8 mouse cellular contexts compared by ENCODE assay signal in the genomic region with DNA sequence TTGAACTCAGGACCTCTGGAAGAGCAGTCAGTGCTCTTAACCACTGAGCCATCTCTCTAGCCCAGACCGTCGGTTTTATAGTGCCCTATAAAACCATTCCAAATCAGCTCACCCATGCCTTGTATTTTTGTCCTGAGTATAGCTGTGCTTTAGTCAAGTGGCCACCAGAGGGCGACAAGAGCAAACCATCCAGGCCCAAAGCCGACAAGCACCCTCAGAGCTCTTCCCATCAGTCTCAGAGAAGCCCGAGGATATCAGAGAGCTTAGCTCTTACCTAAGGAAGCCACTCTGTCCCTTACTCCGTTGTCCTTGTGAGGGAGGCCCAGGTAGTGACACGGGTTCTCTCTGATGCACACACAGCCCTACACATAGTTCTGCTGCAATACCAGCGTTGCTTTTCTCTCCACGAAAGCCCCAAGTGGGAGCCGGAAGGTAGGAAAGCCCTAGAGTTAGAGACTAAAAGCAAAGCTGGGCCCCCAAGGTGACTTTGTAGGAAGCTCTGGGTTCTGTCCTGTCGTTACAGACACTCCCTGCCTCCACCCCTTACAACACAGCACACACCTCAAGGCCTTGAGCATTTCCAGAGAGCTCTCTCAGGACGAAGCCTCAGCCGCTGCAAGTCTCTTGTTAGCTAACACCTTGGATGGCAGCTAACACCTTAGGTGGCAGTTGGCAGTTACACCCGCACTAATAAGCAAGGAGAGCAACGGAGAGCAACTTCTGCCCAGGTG. TPM values are rescaled to one million over a fixed set of nuclear protein-coding genes. Genes with fewer than 3 reads are reported as not detected.
DNase-seq lines count a peak whose midpoint lies in the region; ATAC-seq and TF ChIP-seq lines count a peak whose summit lies in the region.

No protein-coding gene starts in this region.

- no peaks in the 10 kb centered on the region for H3K4me1 ChIP-seq in intestine, postnatal 0 days (replicated peaks; ENCODE audit: control insufficient read depth, insufficient read depth, low read length)
- H3K4me1 ChIP-seq in midbrain, embryonic 13.5 days (replicated peaks), result peaks cover 7% of the 10 kb centered on the region
- H3K4me1 ChIP-seq in stomach, embryonic 15.5 days, result 0 out of 2 replicates have a peak, but pooled peaks cover 3% of the 10 kb centered on the region

- no peaks in the 10 kb centered on the region for H3K36me3 ChIP-seq in intestine, postnatal 0 days (ENCODE audit: control insufficient read depth, insufficient read depth)
- H3K36me3 ChIP-seq in midbrain, embryonic 13.5 days, result no peaks in the 10 kb centered on the region
- H3K36me3 ChIP-seq in stomach, embryonic 15.5 days, result no peaks in the 10 kb centered on the region

- H3K4me2 ChIP-seq in intestine, postnatal 0 days (replicated peaks; ENCODE audit: low read depth), result no peak overlapping the region
- H3K4me2 ChIP-seq in midbrain, embryonic 13.5 days (replicated peaks), result no peak overlapping the region
- no peak overlapping the region for H3K4me2 ChIP-seq in stomach, embryonic 15.5 days

- peak; percentile 44 for DNase-seq in 3134 (ENCODE audit: extremely low read depth, insufficient read length, low spot score)
- DNase-seq in T-cell, adult 2 months (ENCODE audit: low spot score), result peak; percentile 20
- peak; percentile 54 to 61 for DNase-seq in gastrocnemius, postnatal 36 days
- DNase-seq in left cerebral cortex, postnatal 4 days, result peak; percentile 82

- intact Hi-C loops in gastrocnemius, postnatal 36 days (cut with DNase I), result loop anchor here (2.0 kb wide), 1 partner anchor 13 kb away; no protein-coding TSS in a partner anchor
- intact Hi-C loops in left cerebral cortex, postnatal 4 days (cut with DNase I), result no loop called here

- H3K27ac ChIP-seq in intestine, postnatal 0 days (ENCODE audit: low read depth, low read length), result no peak overlapping the region
- H3K27ac ChIP-seq in midbrain, embryonic 13.5 days, result no peak overlapping the region
- no peak overlapping the region for H3K27ac ChIP-seq in stomach, embryonic 15.5 days

- TF ChIP-seq CTCF in intestine, postnatal 0 days (IDR thresholded peaks at IDR 0.05; ENCODE audit: low read depth), result peak; percentile 96

- 25% methylated on average over 15 of the region's 15 CpGs for WGBS in intestine, postnatal 0 days
- WGBS in midbrain, embryonic 13.5 days, result 26% methylated on average over 15 of the region's 15 CpGs
- 20% methylated on average over 15 of the region's 15 CpGs for WGBS in stomach, embryonic 15.5 days

- no peak overlapping the region for H3K4me3 ChIP-seq in intestine, postnatal 0 days (ENCODE audit: low read depth, low read length)
- H3K4me3 ChIP-seq in midbrain, embryonic 13.5 days (replicated peaks), result no peak overlapping the region
- no peak overlapping the region for H3K4me3 ChIP-seq in stomach, embryonic 15.5 days (replicated peaks)

- no peaks in the 10 kb centered on the region for H3K9me3 ChIP-seq in intestine, postnatal 0 days (ENCODE audit: control insufficient read depth)
- no peaks in the 10 kb centered on the region for H3K9me3 ChIP-seq in midbrain, embryonic 13.5 days
- no peaks in the 10 kb centered on the region for H3K9me3 ChIP-seq in stomach, embryonic 15.5 days

- H3K9ac ChIP-seq in intestine, postnatal 0 days (ENCODE audit: low read depth, low read length), result no peak overlapping the region
- H3K9ac ChIP-seq in midbrain, embryonic 13.5 days (replicated peaks), result no peak overlapping the region; the same call in 1 of the 2 replicates
- H3K9ac ChIP-seq in stomach, embryonic 15.5 days, result no peak overlapping the region

- ATAC-seq in common myeloid progenitor, adult 5-6 weeks (replicated peaks; ENCODE audit: low read depth, poor library complexity, severe bottlenecking), result peak; percentile 95
- ATAC-seq in intestine, postnatal 0 days, result peak; percentile 46
- peak; percentile 82; the same call in 1 of the 2 replicates for ATAC-seq in midbrain, embryonic 13.5 days
- ATAC-seq in stomach, embryonic 15.5 days (ENCODE audit: insufficient read depth, low FRiP score, low read depth), result peak; percentile 34

- H3K27me3 ChIP-seq in intestine, postnatal 0 days (replicated peaks; ENCODE audit: control insufficient read depth, insufficient read depth, low read length), result peaks cover 9% of the 10 kb centered on the region
- peaks cover 24% of the 10 kb centered on the region for H3K27me3 ChIP-seq in midbrain, embryonic 13.5 days
- H3K27me3 ChIP-seq in stomach, embryonic 15.5 days (replicated peaks), result peaks cover 11% of the 10 kb centered on the region

RNA-seq across cellular contexts. Expression of a gene that starts 5.0 kb away (rescaled TPM):
- total RNA-seq in common myeloid progenitor, adult 5-6 weeks (2017), result not detected in 2 replicates
- not detected for total RNA-seq in gastrocnemius, postnatal 36 days (2021)
- 2.2 and 2.8 TPM in 2 replicates for polyA plus RNA-seq in intestine, postnatal 0 days (2015; fragmentation: Nextera tagmentation; extraction: Ambion mirVana)
- 1 to 10 TPM; 1.4 to 4.0 TPM for total RNA-seq in left cerebral cortex, postnatal 4 days (2021)
- polyA plus RNA-seq in midbrain, embryonic 13.5 days (2015; fragmentation: Nextera tagmentation; extraction: Ambion mirVana), result 0.32 TPM in 1 of 2 replicates, not detected in the other
- polyA plus RNA-seq in stomach, embryonic 15.5 days (2015; fragmentation: Nextera tagmentation; extraction: Ambion mirVana), result 1.4 and 1.7 TPM in 2 replicates

RNA-seq across cellular contexts. Expression of a gene that starts 15.2 kb away (rescaled TPM):
- 0.32 TPM in 1 of 2 replicates, not detected in the other for total RNA-seq in common myeloid progenitor, adult 5-6 weeks (2017)
- 1 to 10 TPM; 1.8 to 4.6 TPM for total RNA-seq in gastrocnemius, postnatal 36 days (2021)
- 163 and 172 TPM in 2 replicates for polyA plus RNA-seq in intestine, postnatal 0 days (2015; fragmentation: Nextera tagmentation; extraction: Ambion mirVana)
- total RNA-seq in left cerebral cortex, postnatal 4 days (2021), result 1 to 10 TPM in 1 of 2 experiments, under 1 TPM in 1; 0.62 to 1.6 TPM
- polyA plus RNA-seq in midbrain, embryonic 13.5 days (2015; fragmentation: Nextera tagmentation; extraction: Ambion mirVana), result 2.0 and 2.4 TPM in 2 replicates
- 8.5 and 8.7 TPM in 2 replicates for polyA plus RNA-seq in stomach, embryonic 15.5 days (2015; fragmentation: Nextera tagmentation; extraction: Ambion mirVana)

RNA-seq across cellular contexts. Expression of a gene that starts 24.1 kb away (rescaled TPM):
- 2.0 and 2.4 TPM in 2 replicates for total RNA-seq in common myeloid progenitor, adult 5-6 weeks (2017)
- 10 to 100 TPM; 18.6 to 18.7 TPM for total RNA-seq in gastrocnemius, postnatal 36 days (2021)
- polyA plus RNA-seq in intestine, postnatal 0 days (2015; fragmentation: Nextera tagmentation; extraction: Ambion mirVana), result 26.4 and 27.2 TPM in 2 replicates
- 100 to 1,000 TPM; 153 to 168 TPM for total RNA-seq in left cerebral cortex, postnatal 4 days (2021)
- 37.7 and 39.8 TPM in 2 replicates for polyA plus RNA-seq in midbrain, embryonic 13.5 days (2015; fragmentation: Nextera tagmentation; extraction: Ambion mirVana)
- polyA plus RNA-seq in stomach, embryonic 15.5 days (2015; fragmentation: Nextera tagmentation; extraction: Ambion mirVana), result 32.5 and 34.2 TPM in 2 replicates

RNA-seq across cellular contexts. Expression of a gene that starts 40.6 kb away (rescaled TPM):
- 60.2 and 79.0 TPM in 2 replicates for total RNA-seq in common myeloid progenitor, adult 5-6 weeks (2017)
- 10 to 100 TPM; 22.0 to 22.6 TPM for total RNA-seq in gastrocnemius, postnatal 36 days (2021)
- 10.5 and 10.8 TPM in 2 replicates for polyA plus RNA-seq in intestine, postnatal 0 days (2015; fragmentation: Nextera tagmentation; extraction: Ambion mirVana)
- total RNA-seq in left cerebral cortex, postnatal 4 days (2021), result under 1 TPM; 0.38 to 0.50 TPM
- polyA plus RNA-seq in midbrain, embryonic 13.5 days (2015; fragmentation: Nextera tagmentation; extraction: Ambion mirVana), result 0.28 and 1.3 TPM in 2 replicates
- 8.5 and 13.5 TPM in 2 replicates for polyA plus RNA-seq in stomach, embryonic 15.5 days (2015; fragmentation: Nextera tagmentation; extraction: Ambion mirVana)

Comparison
In these comparisons a context has a peak if more than half of its experiments do, and no peak if none do; other contexts are left out.
1. DNase-seq: peak in every context shown above with its lines; median percentile 82 in left cerebral cortex, postnatal 4 days; 58 in gastrocnemius, postnatal 36 days; 44 in 3134; 20 in T-cell, adult 2 months.
2. ATAC-seq: peak in every context shown above with its lines; median percentile 95 in common myeloid progenitor, adult 5-6 weeks; 82 in midbrain, embryonic 13.5 days; 46 in intestine, postnatal 0 days; 34 in stomach, embryonic 15.5 days.
3. RNA of a gene that starts 24.1 kb away (total RNA-seq): 153 to 168 TPM in left cerebral cortex, postnatal 4 days; 18.6 to 18.7 TPM in gastrocnemius, postnatal 36 days and 2.0 to 2.4 TPM in common myeloid progenitor, adult 5-6 weeks; every median in the first group is over 4 times any median in the second.